Mouse (Mus musculus): ENCODE measurements at regions not wholly inside any gene's neighbourhood (a gene's known extent, or its start where the extent isn't known, plus 50 kb on each side); places are given as distances from the start of the nearest gene placed in this dataset.

GRCm38 (mm10) chr5:103360775-103361247 lies 64.2 kb upstream of the Ptpn13 start:
- TF ChIP-seq CTCF (IDR thresholded peaks at IDR 0.05; ENCODE audit: insufficient read depth, low read depth, low read length) (no peak), POLR2A (IDR thresholded peaks at IDR 0.05; ENCODE audit: insufficient read depth, low read depth, low read length) (no peak)
